Mouse (Mus musculus): Measurements from ENCODE around the gene Lin7a. TPM values are rescaled to one million over a fixed set of nuclear protein-coding genes. Genes with fewer than 3 reads are reported as not detected.

Gene Lin7a
- total RNA-seq, 2 experiments from 2014 or later = 57.8 to 59.6 TPM

GRCm38 (mm10) chr10:107353483-107353882, 82.0 kb downstream of the Lin7a start:
- DNase-seq (ENCODE audit: extremely low spot score in 1 of 2, low spot score in 2 of 2) = no peak
- intact Hi-C loops (cut with DNase I) = no loop called here
- Histone ChIP-seq H3K4me3 (no peak overlapping the region), H3K27ac (no peak overlapping the region)
- TF ChIP-seq CTCF (IDR thresholded peaks at IDR 0.05) = no peak

GRCm38 (mm10) chr10:107358443-107359040, 87.1 kb downstream of the Lin7a start:
- TF ChIP-seq CTCF (IDR thresholded peaks at IDR 0.05) = no peak
- Histone ChIP-seq H3K27ac (no peak overlapping the region), H3K4me3 (no peak overlapping the region)
- DNase-seq (ENCODE audit: extremely low spot score in 1 of 2, low spot score in 2 of 2) = no peak
- intact Hi-C loops (cut with DNase I) = no loop called here

- no peak for DNase-seq (ENCODE audit: extremely low spot score in 1 of 2, low spot score in 2 of 2)
- H3K4me3 ChIP-seq = no peak overlapping the region
- TF ChIP-seq CTCF (IDR thresholded peaks at IDR 0.05) = no peak
- intact Hi-C loops (cut with DNase I) = no loop called here
- no peak overlapping the region for H3K27ac ChIP-seq
These were observed 87.8 kb downstream of the Lin7a start for GRCm38 (mm10) chr10:107359296-107359695.

- intact Hi-C loops (cut with DNase I) = no loop called here
- TF ChIP-seq CTCF (IDR thresholded peaks at IDR 0.05) = no peak
- no peak overlapping the region for H3K4me3 ChIP-seq
- H3K27ac ChIP-seq = no peak overlapping the region
- DNase-seq (ENCODE audit: extremely low spot score in 1 of 2, low spot score in 2 of 2) = no peak
These were observed 90.1 kb downstream of the Lin7a start for GRCm38 (mm10) chr10:107361546-107361945.

GRCm38 (mm10) chr10:107362026-107362425, 90.5 kb downstream of the Lin7a start:
- intact Hi-C loops (cut with DNase I) = no loop called here
- no peak for DNase-seq (ENCODE audit: extremely low spot score in 1 of 2, low spot score in 2 of 2)
- TF ChIP-seq CTCF (IDR thresholded peaks at IDR 0.05) = no peak
- H3K4me3 ChIP-seq = no peak overlapping the region
- H3K27ac ChIP-seq = no peak overlapping the region

- intact Hi-C loops (cut with DNase I) = no loop called here
- DNase-seq (ENCODE audit: extremely low spot score in 1 of 2, low spot score in 2 of 2) = no peak
- Histone ChIP-seq H3K27ac (no peak overlapping the region), H3K4me3 (no peak overlapping the region)
- TF ChIP-seq CTCF (IDR thresholded peaks at IDR 0.05) = no peak
These were observed 91.7 kb downstream of the Lin7a start for GRCm38 (mm10) chr10:107363049-107363816.

- no peak for TF ChIP-seq CTCF (IDR thresholded peaks at IDR 0.05)
- no peak overlapping the region for H3K4me3 ChIP-seq
- no peak overlapping the region for H3K27ac ChIP-seq
- intact Hi-C loops (cut with DNase I) = no loop called here
- no peak for DNase-seq (ENCODE audit: extremely low spot score in 1 of 2, low spot score in 2 of 2)
These were observed 105.7 kb downstream of the Lin7a start for GRCm38 (mm10) chr10:107377218-107377617.

- Histone ChIP-seq H3K4me3 (no peak overlapping the region), H3K27ac (no peak overlapping the region)
- DNase-seq (ENCODE audit: extremely low spot score in 1 of 2, low spot score in 2 of 2) = no peak
- no peak for TF ChIP-seq CTCF (IDR thresholded peaks at IDR 0.05)
- intact Hi-C loops (cut with DNase I) = loop anchor here (10.0 kb wide), 1 partner anchor 766 kb away; no protein-coding TSS in a partner anchor
These were observed 109.8 kb downstream of the Lin7a start for GRCm38 (mm10) chr10:107381143-107381746.

- no peak for TF ChIP-seq CTCF (IDR thresholded peaks at IDR 0.05)
- no peak overlapping the region for H3K4me3 ChIP-seq
- DNase-seq (ENCODE audit: extremely low spot score in 1 of 2, low spot score in 2 of 2) = no peak
- intact Hi-C loops (cut with DNase I) = loop anchor here (10.0 kb wide), 1 partner anchor 769 kb away; no protein-coding TSS in a partner anchor
- H3K27ac ChIP-seq = no peak overlapping the region
These were observed 112.3 kb downstream of the Lin7a start for GRCm38 (mm10) chr10:107383825-107384224.

GRCm38 (mm10) chr10:107389505-107389904, 118.0 kb downstream of the Lin7a start:
- H3K27ac ChIP-seq = peak overlapping the region; percentile 16; the same call in 1 of the 2 replicates
- H3K4me3 ChIP-seq = no peak overlapping the region
- DNase-seq (ENCODE audit: extremely low spot score in 1 of 2, low spot score in 2 of 2) = peak; percentile 51 to 52
- peak; percentile 65 for TF ChIP-seq CTCF (IDR thresholded peaks at IDR 0.05)
- intact Hi-C loops (cut with DNase I) = loop anchor here (1.0 to 10.0 kb wide), 3 partner anchors 117 to 775 kb away; no protein-coding TSS in a partner anchor

GRCm38 (mm10) chr10:107405347-107405746, 133.9 kb downstream of the Lin7a start:
- TF ChIP-seq CTCF (IDR thresholded peaks at IDR 0.05) = no peak
- H3K4me3 ChIP-seq = no peak overlapping the region
- intact Hi-C loops (cut with DNase I) = no loop called here
- no peak overlapping the region for H3K27ac ChIP-seq
- no peak for DNase-seq (ENCODE audit: extremely low spot score in 1 of 2, low spot score in 2 of 2)

GRCm38 (mm10) chr10:107418306-107418705, 146.8 kb downstream of the Lin7a start:
- Histone ChIP-seq H3K27ac (no peak overlapping the region), H3K4me3 (no peak overlapping the region)
- no peak for TF ChIP-seq CTCF (IDR thresholded peaks at IDR 0.05)
- peak in 1 of 2 experiments; percentile 22 for DNase-seq (ENCODE audit: extremely low spot score in 1 of 2, low spot score in 2 of 2)
- intact Hi-C loops (cut with DNase I) = no loop called here

Data from left cerebral cortex, adult 2 months (tissue).